Mouse (Mus musculus): ENCODE measurements around the gene Pex19. TPM values are rescaled to one million over a fixed set of nuclear protein-coding genes. Genes with fewer than 3 reads are reported as not detected.

The Pex19 gene
- polyA plus RNA-seq, 1 experiment from 2014 or later, result 162 TPM

- Histone ChIP-seq H3K27ac (no peak overlapping the region), H3K4me2 (no peak overlapping the region), H3K9me3 (no peaks in the 10 kb centered on the region), H3K9ac (no peak overlapping the region), H3K4me3 (replicated peaks) (no peak overlapping the region), H3K4me1 (no peaks in the 10 kb centered on the region), H3K36me3 (replicated peaks) (peaks cover 98% of the 10 kb centered on the region), H3K27me3 (no peaks in the 10 kb centered on the region)
- no peak for ATAC-seq (ENCODE audit: low FRiP score)
- WGBS, result 88% methylated on average over 5 of the region's 5 CpGs
These were observed 9.6 kb upstream of the Pex19 start for GRCm38 (mm10) chr1:172116948-172117347.

- Histone ChIP-seq H3K9ac (no peak overlapping the region), H3K9me3 (no peaks in the 10 kb centered on the region), H3K27ac (no peak overlapping the region), H3K27me3 (no peaks in the 10 kb centered on the region), H3K36me3 (replicated peaks) (peaks cover 93% of the 10 kb centered on the region), H3K4me2 (no peak overlapping the region), H3K4me1 (no peaks in the 10 kb centered on the region), H3K4me3 (replicated peaks) (no peak overlapping the region)
- WGBS, result 88% methylated on average over 6 of the region's 6 CpGs
- no peak for ATAC-seq (ENCODE audit: low FRiP score)
These were observed 7.5 kb upstream of the Pex19 start for GRCm38 (mm10) chr1:172119100-172119499.

- H3K9ac ChIP-seq, result no peak overlapping the region
- H3K4me3 ChIP-seq (replicated peaks), result no peak overlapping the region
- H3K27me3 ChIP-seq, result no peaks in the 10 kb centered on the region
- no peak overlapping the region for H3K27ac ChIP-seq
- H3K36me3 ChIP-seq (replicated peaks), result peaks cover 87% of the 10 kb centered on the region
- ATAC-seq (ENCODE audit: low FRiP score), result 0 out of 2 replicates have a peak, but pooled peaks have one; percentile 28
- H3K4me2 ChIP-seq, result no peak overlapping the region
- WGBS, result 41% methylated on average over 3 of the region's 3 CpGs
- H3K4me1 ChIP-seq, result no peaks in the 10 kb centered on the region
- H3K9me3 ChIP-seq, result no peaks in the 10 kb centered on the region
These were observed 6.8 kb upstream of the Pex19 start for GRCm38 (mm10) chr1:172119720-172120119.

- Histone ChIP-seq H3K9ac (no peak overlapping the region), H3K27me3 (no peaks in the 10 kb centered on the region), H3K4me2 (no peak overlapping the region), H3K27ac (no peak overlapping the region), H3K9me3 (no peaks in the 10 kb centered on the region), H3K4me3 (replicated peaks) (no peak overlapping the region), H3K36me3 (replicated peaks) (peaks cover 58% of the 10 kb centered on the region), H3K4me1 (peaks cover 12% of the 10 kb centered on the region)
- 84% methylated on average over 2 of the region's 2 CpGs for WGBS
- ATAC-seq (ENCODE audit: low FRiP score), result no peak
These were observed 3.9 kb upstream of the Pex19 start for GRCm38 (mm10) chr1:172122671-172123070.

GRCm38 (mm10) chr1:172124572-172124971 is 2.0 kb upstream of the Pex19 start:
- Histone ChIP-seq H3K4me3 (replicated peaks) (no peak overlapping the region), H3K9ac (no peak overlapping the region), H3K4me2 (no peak overlapping the region), H3K27ac (no peak overlapping the region), H3K27me3 (no peaks in the 10 kb centered on the region), H3K36me3 (replicated peaks) (peaks cover 51% of the 10 kb centered on the region), H3K4me1 (peaks cover 18% of the 10 kb centered on the region), H3K9me3 (no peaks in the 10 kb centered on the region)
- ATAC-seq (ENCODE audit: low FRiP score), result no peak
- WGBS, result 88% methylated on average over 6 of the region's 6 CpGs

- WGBS, result 54% methylated on average over 5 of the region's 5 CpGs
- no peaks in the 10 kb centered on the region for H3K9me3 ChIP-seq
- H3K27me3 ChIP-seq, result no peaks in the 10 kb centered on the region
- ATAC-seq (ENCODE audit: low FRiP score), result no peak
- H3K4me3 ChIP-seq (replicated peaks), result peak overlapping the region; percentile 75
- no peak overlapping the region for H3K27ac ChIP-seq
- peak overlapping the region; percentile 70 for H3K4me2 ChIP-seq
- H3K36me3 ChIP-seq (replicated peaks), result peaks cover 48% of the 10 kb centered on the region
- peak overlapping the region; percentile 77 for H3K9ac ChIP-seq
- H3K4me1 ChIP-seq, result peaks cover 18% of the 10 kb centered on the region
These were observed 932 bp downstream of the Pex19 start for GRCm38 (mm10) chr1:172127487-172127886.

- Histone ChIP-seq H3K4me2 (no peak overlapping the region), H3K9me3 (no peaks in the 10 kb centered on the region), H3K4me3 (replicated peaks) (no peak overlapping the region), H3K36me3 (replicated peaks) (peaks cover 47% of the 10 kb centered on the region), H3K4me1 (peaks cover 18% of the 10 kb centered on the region), H3K27ac (no peak overlapping the region), H3K9ac (no peak overlapping the region), H3K27me3 (no peaks in the 10 kb centered on the region)
- no peak for ATAC-seq (ENCODE audit: low FRiP score)
- WGBS, result 90% methylated on average over 15 of the region's 15 CpGs
These were observed 2.0 kb downstream of the Pex19 start for GRCm38 (mm10) chr1:172128563-172128962.

GRCm38 (mm10) chr1:172129108-172129507 is 2.6 kb downstream of the Pex19 start:
- Histone ChIP-seq H3K27me3 (no peaks in the 10 kb centered on the region), H3K4me1 (peaks cover 18% of the 10 kb centered on the region), H3K9ac (no peak overlapping the region), H3K4me2 (no peak overlapping the region), H3K36me3 (replicated peaks) (peaks cover 53% of the 10 kb centered on the region), H3K9me3 (no peaks in the 10 kb centered on the region), H3K4me3 (replicated peaks) (no peak overlapping the region), H3K27ac (no peak overlapping the region)
- no peak for ATAC-seq (ENCODE audit: low FRiP score)
- 77% methylated on average over 2 of the region's 2 CpGs for WGBS

- H3K9me3 ChIP-seq, result no peaks in the 10 kb centered on the region
- H3K27me3 ChIP-seq, result no peaks in the 10 kb centered on the region
- peaks cover 59% of the 10 kb centered on the region for H3K36me3 ChIP-seq (replicated peaks)
- peaks cover 18% of the 10 kb centered on the region for H3K4me1 ChIP-seq
- H3K27ac ChIP-seq, result no peak overlapping the region
- H3K9ac ChIP-seq, result no peak overlapping the region
- ATAC-seq (ENCODE audit: low FRiP score), result no peak
- no peak overlapping the region for H3K4me2 ChIP-seq
- WGBS, result 96% methylated on average over 5 of the region's 5 CpGs
- H3K4me3 ChIP-seq (replicated peaks), result no peak overlapping the region
These were observed 3.2 kb downstream of the Pex19 start for GRCm38 (mm10) chr1:172129780-172130179.

GRCm38 (mm10) chr1:172132319-172132718 is 5.8 kb downstream of the Pex19 start:
- no peak for ATAC-seq (ENCODE audit: low FRiP score)
- peaks cover 69% of the 10 kb centered on the region for H3K36me3 ChIP-seq (replicated peaks)
- WGBS, result 91% methylated on average over 7 of the region's 7 CpGs

GRCm38 (mm10) chr1:172133535-172133934 is 7.0 kb downstream of the Pex19 start:
- ATAC-seq (ENCODE audit: low FRiP score), result no peak
- 91% methylated on average over 7 of the region's 7 CpGs for WGBS
- Histone ChIP-seq H3K4me2 (no peak overlapping the region), H3K4me1 (peaks cover 2% of the 10 kb centered on the region; the same call in 1 of the 2 replicates), H3K9ac (no peak overlapping the region), H3K9me3 (no peaks in the 10 kb centered on the region), H3K27me3 (no peaks in the 10 kb centered on the region), H3K27ac (no peak overlapping the region), H3K4me3 (replicated peaks) (no peak overlapping the region), H3K36me3 (replicated peaks) (peaks cover 68% of the 10 kb centered on the region)

More at GRCm38 (mm10) chr1:172132319-172132718, 5.8 kb downstream of the Pex19 start:
- H3K9ac ChIP-seq, result no peak overlapping the region
- no peaks in the 10 kb centered on the region for H3K9me3 ChIP-seq
- H3K4me2 ChIP-seq, result no peak overlapping the region
- no peak overlapping the region for H3K4me3 ChIP-seq (replicated peaks)
- no peak overlapping the region for H3K27ac ChIP-seq
- H3K4me1 ChIP-seq, result peaks cover 10% of the 10 kb centered on the region
- H3K27me3 ChIP-seq, result no peaks in the 10 kb centered on the region

- no peaks in the 10 kb centered on the region for H3K27me3 ChIP-seq
- 89% methylated on average over 4 of the region's 4 CpGs for WGBS
- H3K36me3 ChIP-seq (replicated peaks), result peaks cover 62% of the 10 kb centered on the region
- H3K4me1 ChIP-seq, result no peaks in the 10 kb centered on the region
- ATAC-seq (ENCODE audit: low FRiP score), result no peak
- H3K9ac ChIP-seq, result no peak overlapping the region
- H3K4me2 ChIP-seq, result no peak overlapping the region
- H3K4me3 ChIP-seq (replicated peaks), result no peak overlapping the region
- no peaks in the 10 kb centered on the region for H3K9me3 ChIP-seq
- H3K27ac ChIP-seq, result no peak overlapping the region
These were observed 7.5 kb downstream of the Pex19 start for GRCm38 (mm10) chr1:172134072-172134471.

- Histone ChIP-seq H3K4me2 (no peak overlapping the region), H3K36me3 (replicated peaks) (peaks cover 6% of the 10 kb centered on the region), H3K4me3 (replicated peaks) (no peak overlapping the region), H3K4me1 (no peaks in the 10 kb centered on the region), H3K9me3 (no peaks in the 10 kb centered on the region), H3K27ac (no peak overlapping the region), H3K9ac (no peak overlapping the region), H3K27me3 (no peaks in the 10 kb centered on the region)
- no peak for ATAC-seq (ENCODE audit: low FRiP score)
- WGBS, result 76% methylated on average over 2 of the region's 2 CpGs
These were observed 13.6 kb downstream of the Pex19 start for GRCm38 (mm10) chr1:172140160-172140559.
